Mouse (Mus musculus) testis, adult 2 months (tissue): ENCODE measurements at regions not wholly inside any gene's neighbourhood (a gene's known extent, or its start where the extent isn't known, plus 50 kb on each side); places are given as distances from the start of the nearest gene placed in this dataset.
A peak's percentile ranks its signal among the peaks of the same experiment; 100 is the strongest.

ENCODE experiments used
- H3K27ac ChIP-seq: fragments of 200-500 bp; 2 replicates; pipeline ENCODE4 v1.5.1; 2012; ENCODE audit warnings: low read depth, low read length; ENCODE audit not compliant: control insufficient read depth, insufficient read depth
- H3K27me3 ChIP-seq: fragments of 200-500 bp; 2 replicates; pipeline ENCODE4 v1.6.1; 2012; ENCODE audit warnings: mild to moderate bottlenecking, low read length, moderate library complexity; ENCODE audit not compliant: control insufficient read depth, insufficient read depth
- H3K36me3 ChIP-seq: fragments of 200-500 bp; 2 replicates; pipeline ENCODE4 v1.6.1; 2012; ENCODE audit warnings: mild to moderate bottlenecking, low read length; ENCODE audit not compliant: control insufficient read depth, insufficient read depth
- H3K4me1 ChIP-seq: fragments of 200-500 bp; 2 replicates; pipeline ENCODE4 v1.6.1; 2012; ENCODE audit warnings: low read length; ENCODE audit not compliant: control insufficient read depth, insufficient read depth
- H3K4me3 ChIP-seq: fragments of 200-500 bp; 2 replicates; pipeline ENCODE4 v1.5.1; 2012; ENCODE audit warnings: low read depth, mild to moderate bottlenecking, low read length, moderate library complexity, mixed read lengths; ENCODE audit not compliant: control insufficient read depth
- CTCF ChIP-seq: fragments of 200-500 bp; IDR thresholded peaks from 2 replicates; pipeline ENCODE4 v1.5.1; 2012; ENCODE audit warnings: low read depth, mild to moderate bottlenecking, inconsistent platforms, low read length, moderate library complexity; ENCODE audit not compliant: control insufficient read depth, insufficient read depth, insufficient replicate concordance
- POLR2A ChIP-seq: fragments of 200-500 bp; IDR thresholded peaks from 2 replicates; pipeline ENCODE4 v1.6.1; 2012; ENCODE audit warnings: low read depth, mild to moderate bottlenecking, inconsistent platforms, low read length, moderate library complexity; ENCODE audit not compliant: control insufficient read depth

DNA sequence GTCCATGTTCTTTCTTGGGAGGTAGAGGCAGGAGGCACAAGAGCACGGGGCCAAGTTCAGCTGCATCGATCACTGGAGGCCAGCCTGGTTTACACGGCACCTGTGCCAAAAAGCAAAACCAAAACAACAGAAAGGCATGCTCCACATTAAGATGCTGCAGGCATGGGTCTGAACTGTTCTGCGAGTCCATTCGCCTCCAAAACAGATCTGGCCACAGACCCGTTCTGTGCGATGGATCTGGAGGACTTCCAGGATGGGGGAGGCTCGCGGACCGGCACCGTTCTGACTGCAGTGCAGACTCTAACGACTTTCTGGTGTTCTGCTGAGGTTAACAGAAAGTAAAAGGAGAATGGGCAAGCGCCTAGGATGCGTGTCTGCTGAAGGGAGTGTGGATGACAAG is 52.3 kb downstream of the A230072I06Rik start:
- TF ChIP-seq CTCF = no peak
- TF ChIP-seq POLR2A = no peak
- H3K4me1 ChIP-seq = no peaks in the 10 kb centered on the region
- H3K4me3 ChIP-seq = no peak overlapping the region
- no peak overlapping the region for H3K27ac ChIP-seq
- no peaks in the 10 kb centered on the region for H3K36me3 ChIP-seq
- no peaks in the 10 kb centered on the region for H3K27me3 ChIP-seq

DNA sequence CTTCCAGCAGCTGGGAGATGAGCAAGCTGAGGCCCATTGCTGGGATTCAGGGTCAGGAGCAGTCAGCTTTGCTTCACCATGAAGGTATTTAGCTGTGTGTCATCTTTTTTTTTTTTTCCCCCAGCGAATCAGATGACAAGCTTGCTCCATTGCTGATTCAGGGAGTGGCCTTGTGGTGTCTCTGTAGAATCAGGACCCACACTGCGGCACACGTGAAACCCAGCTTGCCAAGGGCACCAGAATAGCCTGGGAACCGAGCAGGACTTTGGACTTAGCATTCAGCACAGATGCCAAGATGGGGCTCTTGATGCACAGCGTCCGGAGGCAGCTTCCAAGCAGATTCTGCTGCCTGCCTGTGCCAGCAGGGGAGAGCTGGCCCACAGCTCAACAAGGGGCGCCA is 53.0 kb downstream of the A230072I06Rik start:
- Histone ChIP-seq H3K27me3 (no peaks in the 10 kb centered on the region), H3K4me3 (peak overlapping the region; percentile 61), H3K27ac (no peak overlapping the region), H3K4me1 (no peaks in the 10 kb centered on the region), H3K36me3 (no peaks in the 10 kb centered on the region)
- TF ChIP-seq POLR2A = no peak
- TF ChIP-seq CTCF = no peak

DNA sequence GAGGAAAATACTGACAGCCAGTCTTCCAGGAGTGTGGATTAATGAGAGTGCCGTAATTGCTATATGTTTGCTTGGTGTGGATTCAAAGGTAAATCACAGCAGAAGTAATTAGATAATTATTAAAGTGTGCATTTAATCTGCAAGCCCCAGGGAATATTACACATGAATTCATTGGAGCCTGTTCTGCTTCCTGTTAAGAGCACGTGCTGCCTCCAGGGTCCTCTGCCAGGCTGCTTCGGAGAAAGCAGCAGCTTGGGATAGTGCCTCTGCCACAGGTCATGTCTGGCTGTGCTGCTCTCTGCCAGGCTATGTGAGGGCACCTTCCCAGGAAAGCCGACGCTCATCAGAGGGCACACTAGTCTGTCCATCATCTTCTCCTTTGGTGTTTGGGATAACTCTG is 55.5 kb downstream of the A230072I06Rik start:
- no peaks in the 10 kb centered on the region for H3K27me3 ChIP-seq

DNA sequence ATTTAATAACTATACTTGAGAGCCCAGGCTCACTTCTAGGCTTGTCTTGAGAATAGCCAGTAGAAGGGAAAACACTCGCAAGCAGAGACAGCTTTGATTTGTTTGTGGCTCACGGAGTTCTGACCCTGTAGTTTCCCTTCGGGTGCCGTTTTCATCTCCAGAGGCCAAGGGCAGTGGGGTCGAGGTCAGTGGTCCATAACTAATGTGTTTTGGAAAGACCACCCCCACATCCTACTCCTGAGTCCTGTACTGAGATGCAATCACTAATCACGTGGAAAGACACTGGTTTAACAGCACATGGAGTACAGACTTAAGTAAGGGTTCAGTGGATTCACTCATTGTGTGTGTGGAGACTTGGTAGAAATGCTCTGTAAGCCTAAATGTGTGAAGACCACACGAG is 56.0 kb downstream of the A230072I06Rik start:
- no peak for TF ChIP-seq POLR2A
- TF ChIP-seq CTCF = no peak
- H3K4me3 ChIP-seq = peak overlapping the region; percentile 61
- H3K27me3 ChIP-seq = no peaks in the 10 kb centered on the region
- no peaks in the 10 kb centered on the region for H3K36me3 ChIP-seq
- no peak overlapping the region for H3K27ac ChIP-seq
- no peaks in the 10 kb centered on the region for H3K4me1 ChIP-seq

More for the DNA sequence above, 55.5 kb downstream of the A230072I06Rik start:
- TF ChIP-seq CTCF (no peak), POLR2A (no peak)
- no peak overlapping the region for H3K27ac ChIP-seq
- no peaks in the 10 kb centered on the region for H3K36me3 ChIP-seq
- no peaks in the 10 kb centered on the region for H3K4me1 ChIP-seq
- H3K4me3 ChIP-seq = peak overlapping the region; percentile 61

DNA sequence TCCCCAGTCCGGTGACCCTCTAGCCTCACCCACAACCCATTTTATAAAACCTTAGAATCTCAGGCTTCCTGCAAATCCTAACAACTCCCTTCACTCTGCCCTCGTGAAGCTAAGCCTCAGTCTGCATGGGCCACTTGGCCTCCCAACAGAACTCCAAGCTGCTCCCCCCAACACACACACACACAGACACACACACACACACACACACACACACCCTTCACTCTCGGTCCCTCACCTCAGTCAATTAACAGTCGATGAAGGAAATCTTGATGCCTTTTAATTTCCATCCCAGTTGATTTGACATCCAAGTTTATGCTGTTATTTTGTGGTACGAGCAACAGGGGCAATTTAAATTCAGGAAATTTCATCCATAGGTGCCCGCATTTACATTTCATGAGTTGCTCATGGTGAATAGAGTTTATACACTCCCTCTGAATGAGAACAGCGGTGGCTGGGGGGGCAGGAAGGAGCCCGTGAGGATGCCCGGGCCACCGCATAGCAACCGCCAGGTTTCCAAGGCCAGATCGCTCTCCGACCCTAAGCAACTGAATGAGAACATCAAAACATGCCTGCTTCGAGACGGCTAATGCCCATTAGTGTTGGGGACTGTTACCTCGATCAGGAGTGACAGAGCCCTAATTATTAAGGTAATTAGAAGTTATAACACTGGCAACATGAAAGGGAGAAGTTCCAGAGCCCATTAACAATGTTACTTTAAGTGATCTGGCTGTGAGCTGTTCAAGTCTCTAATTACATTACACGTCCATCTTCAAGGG is 55.8 kb upstream of the Sox1 start:
- Histone ChIP-seq H3K4me1 (no peaks in the 10 kb centered on the region), H3K4me3 (no peak overlapping the region), H3K27ac (no peak overlapping the region), H3K36me3 (no peaks in the 10 kb centered on the region), H3K27me3 (no peaks in the 10 kb centered on the region)
- no peak for TF ChIP-seq CTCF
- no peak for TF ChIP-seq POLR2A

DNA sequence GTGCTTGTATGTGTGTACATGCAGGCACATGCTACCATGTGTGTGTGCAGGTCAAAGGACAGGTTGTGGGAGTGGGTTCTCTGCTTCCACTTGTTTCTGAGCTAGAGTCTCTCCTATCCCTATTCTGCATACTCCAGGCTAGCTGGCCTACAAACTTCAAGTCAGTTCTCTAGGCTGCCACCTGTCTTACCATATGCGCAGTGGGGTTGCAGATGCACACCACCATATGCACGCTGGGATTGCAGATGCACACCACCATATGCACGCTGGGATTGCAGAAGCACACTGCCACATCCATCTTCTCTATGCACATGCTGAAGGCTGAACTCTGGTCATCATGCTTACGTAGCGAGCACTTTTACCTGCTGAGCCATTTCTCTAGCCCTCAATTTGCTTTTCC is 54.1 kb upstream of the Sox1 start:
- Histone ChIP-seq H3K4me3 (no peak overlapping the region), H3K36me3 (no peaks in the 10 kb centered on the region), H3K27me3 (no peaks in the 10 kb centered on the region), H3K27ac (no peak overlapping the region), H3K4me1 (no peaks in the 10 kb centered on the region)
- TF ChIP-seq POLR2A (no peak), CTCF (no peak)
